Mouse (Mus musculus) right cerebral cortex, postnatal 25 days (tissue): ENCODE data around the gene Sdccag8.

Experiments
- DNase-seq: peaks from one replicate; pipeline ENCODE4 v3.0.0; 2022

Gene Sdccag8

GRCm38 (mm10) chr1:176814591-176815062 is at the start of gene Sdccag8:
TSS of gene Sdccag8 (plus strand) at chr1:176814660.
- DNase-seq, result peak; percentile 94

GRCm38 (mm10) chr1:176774533-176774932 is 39.9 kb upstream of the Sdccag8 start:
- DNase-seq, result no peak

- no peak for DNase-seq
Observed at GRCm38 (mm10) chr1:176789326-176789725, 25.1 kb upstream of the Sdccag8 start.

- DNase-seq, result no peak
Observed at GRCm38 (mm10) chr1:176792175-176792574, 22.3 kb upstream of the Sdccag8 start.

- DNase-seq, result no peak
Observed at GRCm38 (mm10) chr1:176798673-176799072, 15.8 kb upstream of the Sdccag8 start.

GRCm38 (mm10) chr1:176800728-176801365 is 13.6 kb upstream of the Sdccag8 start:
- no peak for DNase-seq

GRCm38 (mm10) chr1:176810161-176810560 is 4.3 kb upstream of the Sdccag8 start:
- no peak for DNase-seq

- no peak for DNase-seq
Observed at GRCm38 (mm10) chr1:176811892-176812291, 2.6 kb upstream of the Sdccag8 start.

GRCm38 (mm10) chr1:176812491-176813291 is 1.8 kb upstream of the Sdccag8 start:
- no peak for DNase-seq

GRCm38 (mm10) chr1:176813292-176814035 is 996 bp upstream of the Sdccag8 start:
- peak; percentile 80 for DNase-seq

- DNase-seq, result peak; percentile 96
Observed at GRCm38 (mm10) chr1:176814036-176814420, 432 bp upstream of the Sdccag8 start, which contains the start of gene Cep170. TSS of gene Cep170 (minus strand) at chr1:176814067.

GRCm38 (mm10) chr1:176816728-176817127 is 2.3 kb downstream of the Sdccag8 start:
- DNase-seq, result no peak

GRCm38 (mm10) chr1:176818147-176818546 is 3.7 kb downstream of the Sdccag8 start:
- DNase-seq, result no peak

GRCm38 (mm10) chr1:176818763-176819162 is 4.3 kb downstream of the Sdccag8 start:
- no peak for DNase-seq

- DNase-seq, result no peak
Observed at GRCm38 (mm10) chr1:176821929-176822328, 7.5 kb downstream of the Sdccag8 start.

GRCm38 (mm10) chr1:176822949-176823348 is 8.5 kb downstream of the Sdccag8 start:
- no peak for DNase-seq

GRCm38 (mm10) chr1:176823889-176824288 is 9.4 kb downstream of the Sdccag8 start:
- no peak for DNase-seq

GRCm38 (mm10) chr1:176824611-176825010 is 10.2 kb downstream of the Sdccag8 start:
- no peak for DNase-seq

- no peak for DNase-seq
Observed at GRCm38 (mm10) chr1:176825084-176825483, 10.6 kb downstream of the Sdccag8 start.

GRCm38 (mm10) chr1:176826186-176826585 is 11.7 kb downstream of the Sdccag8 start:
- no peak for DNase-seq

GRCm38 (mm10) chr1:176826931-176827330 is 12.5 kb downstream of the Sdccag8 start:
- DNase-seq, result no peak

GRCm38 (mm10) chr1:176827365-176827764 is 12.9 kb downstream of the Sdccag8 start:
- no peak for DNase-seq

- DNase-seq, result no peak
Observed at GRCm38 (mm10) chr1:176827945-176828485, 13.6 kb downstream of the Sdccag8 start.
